Mouse (Mus musculus) kidney, adult 2 months (tissue): Measurements from ENCODE around the gene Polr2h.

Experiments used
- CTCF ChIP-seq: fragments of 200-500 bp; conservative IDR thresholded peaks from 2 replicates; pipeline ENCODE4 v1.5.1; 2011; ENCODE audit warnings: low read depth, mild to moderate bottlenecking, control low read depth, low read length, moderate library complexity, mixed read lengths; ENCODE audit not compliant: insufficient read depth, insufficient read length
- POLR2A ChIP-seq: fragments of 200-500 bp; IDR thresholded peaks from one replicate; pipeline ENCODE4 v1.6.1; 2011; ENCODE audit warnings: low read depth, low read length, control low read depth

DNA sequence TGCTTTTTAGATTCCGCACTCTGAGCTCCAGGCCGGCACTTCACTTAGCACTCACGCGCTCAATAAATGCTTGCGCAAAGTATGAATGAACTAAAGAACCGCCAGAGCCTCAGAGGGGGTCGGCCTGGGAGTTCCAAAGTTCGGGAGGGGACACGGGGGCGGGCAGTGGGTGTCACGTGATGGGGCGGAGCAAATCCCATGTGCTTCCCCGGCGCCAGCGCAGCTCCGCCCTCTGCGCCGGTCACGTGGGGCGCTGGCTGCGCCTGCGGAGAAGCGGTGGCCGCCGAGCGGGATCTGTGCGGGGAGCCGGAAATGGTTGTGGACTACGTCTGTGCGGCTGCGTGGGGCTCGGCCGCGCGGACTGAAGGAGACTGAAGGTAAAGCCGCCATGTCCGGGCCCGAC is 45.0 kb upstream of the Polr2h start:
- TF ChIP-seq POLR2A (peak; percentile 40), CTCF (no peak)
